Mouse (Mus musculus) lung, postnatal 0 days (tissue): ENCODE results near the gene Sergef. TPM values are rescaled to one million over a fixed set of nuclear protein-coding genes. Genes with fewer than 3 reads are reported as not detected.

ENCODE experiments used
- ATAC-seq: fragments of 200-750 bp; cut with Nextera tagmentation; 2 replicates; pipeline ENCODE4 v1.8.0; 2017; ENCODE audit warnings: moderate library complexity
- DNase-seq: peaks from one replicate; pipeline ENCODE4 v3.0.0-alpha.2; 2016; ENCODE audit warnings: low spot score
- H3K27ac ChIP-seq: fragments of 300-500 bp; sonication (generic); 2 replicates; pipeline ENCODE4 v1.5.1; 2014; ENCODE audit warnings: antibody characterized with exemption, mild to moderate bottlenecking, low read length, mixed read lengths
- H3K27me3 ChIP-seq: fragments of 300-500 bp; sonication (generic); replicated peaks from 2 replicates; pipeline ENCODE4 v1.6.1; 2014; ENCODE audit warnings: low read length, mixed read lengths; ENCODE audit not compliant: insufficient read depth
- H3K36me3 ChIP-seq: fragments of 300-500 bp; sonication (generic); 2 replicates; pipeline ENCODE4 v1.6.1; 2014; ENCODE audit warnings: low read length, mixed read lengths; ENCODE audit not compliant: insufficient read depth
- H3K4me1 ChIP-seq: fragments of 300-500 bp; sonication (generic); 2 replicates; pipeline ENCODE4 v1.6.1; 2014; ENCODE audit warnings: antibody characterized with exemption, low read depth, low read length, mixed read lengths; ENCODE audit not compliant: insufficient read depth
- H3K4me2 ChIP-seq: fragments of 300-500 bp; sonication (generic); replicated peaks from 2 replicates; pipeline ENCODE4 v1.6.1; 2014; ENCODE audit warnings: low read depth, mild to moderate bottlenecking, low read length, moderate library complexity, mixed read lengths
- H3K4me3 ChIP-seq: fragments of 300-500 bp; sonication (generic); 2 replicates; pipeline ENCODE4 v1.5.1; 2014; ENCODE audit warnings: low read depth, low read length
- H3K9ac ChIP-seq: fragments of 300-500 bp; sonication (generic); replicated peaks from 2 replicates; pipeline ENCODE4 v1.6.1; 2014; ENCODE audit warnings: low read depth, mild to moderate bottlenecking
- H3K9me3 ChIP-seq: fragments of 300-500 bp; sonication (generic); 2 replicates; pipeline ENCODE4 v1.6.1; 2016; ENCODE audit warnings: low read length, mixed read lengths
- CTCF ChIP-seq: IDR thresholded peaks from 2 replicates; pipeline ENCODE4 v1.5.1; 2016; ENCODE audit warnings: antibody characterized with exemption, mild to moderate bottlenecking
- EP300 ChIP-seq: IDR thresholded peaks from 2 replicates; pipeline ENCODE4 v1.6.1; 2016; ENCODE audit warnings: antibody characterized with exemption, mild to moderate bottlenecking, control low read depth
- WGBS: fragments of 180-500 bp; shearing (Covaris S2); extraction: QIAGEN DNeasy Blood & Tissue Kit; methylation state at CpG from one replicate; pipeline ENCODE4 v1.1.7; 2014; 5-methylcytosine and 5-hydroxymethylcytosine counted together
- polyA plus RNA-seq: library from polyadenylated mRNA; unstranded; fragments of >200 nt; fragmentation: Nextera tagmentation; extraction: Ambion mirVana; gene quantifications from 2 replicates; pipeline ENCODE4 v1.2.1, GENCODE M21; 2015

Gene Sergef
- polyA plus RNA-seq, 1 experiment from 2014 or later: 7.2 TPM

- Histone ChIP-seq H3K4me3 (no peak overlapping the region), H3K27me3 (no peaks in the 10 kb centered on the region), H3K27ac (no peak overlapping the region), H3K9me3 (no peaks in the 10 kb centered on the region), H3K36me3 (no peaks in the 10 kb centered on the region), H3K4me1 (0 out of 2 replicates have a peak, but pooled peaks cover 3% of the 10 kb centered on the region), H3K9ac (no peak overlapping the region), H3K4me2 (no peak overlapping the region)
- DNase-seq (peak; percentile 14), ATAC-seq (peak; percentile 51)
- no peak for TF ChIP-seq CTCF
- no peak for TF ChIP-seq EP300
- WGBS: 52% methylated on average over 4 of the region's 4 CpGs
These were observed 37.5 kb downstream of the Sergef start for GRCm38 (mm10) chr7:46602079-46602478.

GRCm38 (mm10) chr7:46601097-46601496 is 38.5 kb downstream of the Sergef start:
- DNase-seq (no peak), ATAC-seq (no peak)
- 67% methylated on average over 5 of the region's 5 CpGs for WGBS
- Histone ChIP-seq H3K9me3 (no peaks in the 10 kb centered on the region), H3K4me3 (no peak overlapping the region), H3K27me3 (no peaks in the 10 kb centered on the region), H3K4me2 (no peak overlapping the region), H3K4me1 (0 out of 2 replicates have a peak, but pooled peaks cover 3% of the 10 kb centered on the region), H3K36me3 (no peaks in the 10 kb centered on the region), H3K9ac (no peak overlapping the region), H3K27ac (no peak overlapping the region)
- no peak for TF ChIP-seq CTCF
- TF ChIP-seq EP300: no peak

- no peak overlapping the region for H3K9ac ChIP-seq
- H3K9me3 ChIP-seq: no peaks in the 10 kb centered on the region
- H3K27ac ChIP-seq: no peak overlapping the region
- TF ChIP-seq EP300 (no peak), CTCF (no peak)
- ATAC-seq (no peak), DNase-seq (no peak)
- H3K4me3 ChIP-seq: no peak overlapping the region
- no peaks in the 10 kb centered on the region for H3K36me3 ChIP-seq
- H3K27me3 ChIP-seq: no peaks in the 10 kb centered on the region
- no peaks in the 10 kb centered on the region for H3K4me1 ChIP-seq
- 100% methylated on average over 2 of the region's 2 CpGs for WGBS
- H3K4me2 ChIP-seq: no peak overlapping the region
These were observed 42.6 kb downstream of the Sergef start for GRCm38 (mm10) chr7:46597006-46597405.

GRCm38 (mm10) chr7:46591546-46591945 is 48.1 kb downstream of the Sergef start:
- 90% methylated on average over 7 of the region's 7 CpGs for WGBS
- no peak for DNase-seq

GRCm38 (mm10) chr7:46589181-46589580 is 50.4 kb downstream of the Sergef start:
- Histone ChIP-seq H3K36me3 (no peaks in the 10 kb centered on the region), H3K27ac (no peak overlapping the region), H3K27me3 (no peaks in the 10 kb centered on the region), H3K4me2 (no peak overlapping the region), H3K4me3 (no peak overlapping the region), H3K9ac (no peak overlapping the region), H3K9me3 (no peaks in the 10 kb centered on the region), H3K4me1 (no peaks in the 10 kb centered on the region)
- WGBS: 68% methylated on average over 12 of the region's 12 CpGs
- DNase-seq (no peak), ATAC-seq (no peak)
- TF ChIP-seq CTCF (no peak), EP300 (no peak)

More at GRCm38 (mm10) chr7:46591546-46591945, 48.1 kb downstream of the Sergef start:
- no peaks in the 10 kb centered on the region for H3K36me3 ChIP-seq
- no peaks in the 10 kb centered on the region for H3K27me3 ChIP-seq
- H3K9ac ChIP-seq: no peak overlapping the region
- H3K9me3 ChIP-seq: no peaks in the 10 kb centered on the region
- ATAC-seq: no peak
- no peak overlapping the region for H3K27ac ChIP-seq
- no peak overlapping the region for H3K4me2 ChIP-seq
- no peaks in the 10 kb centered on the region for H3K4me1 ChIP-seq
- TF ChIP-seq EP300 (no peak), CTCF (no peak)
- no peak overlapping the region for H3K4me3 ChIP-seq

GRCm38 (mm10) chr7:46588005-46588404 is 51.6 kb downstream of the Sergef start:
- WGBS: 75% methylated on average over 7 of the region's 7 CpGs
- no peaks in the 10 kb centered on the region for H3K27me3 ChIP-seq
- H3K4me1 ChIP-seq: no peaks in the 10 kb centered on the region
- no peak overlapping the region for H3K4me3 ChIP-seq
- no peaks in the 10 kb centered on the region for H3K36me3 ChIP-seq
- no peak for ATAC-seq
- no peak for DNase-seq
- H3K9me3 ChIP-seq: no peaks in the 10 kb centered on the region
- no peak overlapping the region for H3K4me2 ChIP-seq
- H3K27ac ChIP-seq: no peak overlapping the region
- TF ChIP-seq CTCF: no peak
- no peak overlapping the region for H3K9ac ChIP-seq

GRCm38 (mm10) chr7:46587466-46587865 is 52.1 kb downstream of the Sergef start:
- Histone ChIP-seq H3K27ac (no peak overlapping the region), H3K9ac (no peak overlapping the region), H3K27me3 (no peaks in the 10 kb centered on the region), H3K4me2 (no peak overlapping the region), H3K4me3 (no peak overlapping the region), H3K4me1 (no peaks in the 10 kb centered on the region), H3K36me3 (no peaks in the 10 kb centered on the region), H3K9me3 (no peaks in the 10 kb centered on the region)
- 40% methylated on average over 17 of the region's 17 CpGs for WGBS
- TF ChIP-seq EP300 (no peak), CTCF (no peak)
- ATAC-seq: no peak
- DNase-seq: no peak
